Mouse (Mus musculus): ENCODE data around the gene Dicer1. TPM values are rescaled to one million over a fixed set of nuclear protein-coding genes. Genes with fewer than 3 reads are reported as not detected.

Gene Dicer1
- polyA plus RNA-seq, 2 experiments from 2014 or later: 9.0 to 14.0 TPM

- ATAC-seq: no peak
Measured at GRCm38 (mm10) chr12:104676535-104677370, 75.0 kb downstream of the Dicer1 start.

- ATAC-seq: no peak
Measured at GRCm38 (mm10) chr12:104672976-104673375, 78.8 kb downstream of the Dicer1 start.

GRCm38 (mm10) chr12:104672406-104672805 is 79.3 kb downstream of the Dicer1 start:
- no peak for ATAC-seq

GRCm38 (mm10) chr12:104667846-104668245 is 83.9 kb downstream of the Dicer1 start:
- no peak for ATAC-seq

- no peak for ATAC-seq
Measured at GRCm38 (mm10) chr12:104665951-104666350, 85.8 kb downstream of the Dicer1 start.

GRCm38 (mm10) chr12:104665521-104665920 is 86.2 kb downstream of the Dicer1 start:
- ATAC-seq: no peak

GRCm38 (mm10) chr12:104656146-104656545 is 95.6 kb downstream of the Dicer1 start:
- ATAC-seq: no peak

- no peak for ATAC-seq
Measured at GRCm38 (mm10) chr12:104655006-104655405, 96.7 kb downstream of the Dicer1 start.

GRCm38 (mm10) chr12:104652021-104652420 is 99.7 kb downstream of the Dicer1 start:
- no peak for ATAC-seq

- ATAC-seq: no peak
Measured at GRCm38 (mm10) chr12:104651269-104651668, 100.5 kb downstream of the Dicer1 start.

- ATAC-seq: no peak
Measured at GRCm38 (mm10) chr12:104650510-104651260, 101.1 kb downstream of the Dicer1 start.

- no peak for ATAC-seq
Measured at GRCm38 (mm10) chr12:104648366-104648765, 103.4 kb downstream of the Dicer1 start.

- ATAC-seq: no peak
Measured at GRCm38 (mm10) chr12:104642337-104642736, 109.4 kb downstream of the Dicer1 start.

GRCm38 (mm10) chr12:104640934-104641333 is 110.8 kb downstream of the Dicer1 start:
- no peak for ATAC-seq

GRCm38 (mm10) chr12:104638156-104638555 is 113.6 kb downstream of the Dicer1 start:
- ATAC-seq: no peak

Other genes with a start within 250 kb of the Dicer1 start
- gene Clmn, start 113.1 kb upstream of the Dicer1 start, polyA plus RNA-seq (2017; shearing (Covaris generic)): not detected